Mouse (Mus musculus): ENCODE results near the gene Pdk2.

DNA sequence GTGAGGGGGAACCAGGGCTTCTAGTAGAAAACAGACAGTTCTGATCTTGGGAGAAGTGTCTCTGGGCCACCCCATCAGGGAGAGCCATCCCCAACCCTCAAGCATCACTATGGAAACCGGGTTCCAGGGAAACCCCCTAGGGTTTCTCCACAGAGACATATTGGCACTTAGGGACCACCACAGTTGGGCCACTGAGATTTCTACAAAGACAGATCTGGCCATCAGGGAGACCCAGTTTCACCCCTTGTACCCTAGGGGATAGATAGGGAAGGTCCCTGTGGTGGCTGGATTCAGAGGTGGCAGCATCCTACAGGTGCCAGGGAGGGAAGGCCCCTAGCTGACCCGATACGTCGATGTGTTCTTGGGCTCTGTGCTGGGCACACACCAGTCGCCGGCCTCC lies 14.3 kb downstream of the Pdk2 start:
- TF ChIP-seq CTCF (IDR thresholded peaks at IDR 0.05; ENCODE audit: control insufficient read depth, insufficient read depth, insufficient replicate concordance, low read depth, low read length) (no peak), POLR2A (IDR thresholded peaks at IDR 0.05; ENCODE audit: control insufficient read depth, low read depth, low read length) (no peak)

Data from testis, adult 2 months (tissue).